Mouse (Mus musculus): ENCODE results near the gene Rragc.
A peak's percentile ranks its signal among the peaks of the same experiment; 100 is the strongest.

Rragc gene

DNA sequence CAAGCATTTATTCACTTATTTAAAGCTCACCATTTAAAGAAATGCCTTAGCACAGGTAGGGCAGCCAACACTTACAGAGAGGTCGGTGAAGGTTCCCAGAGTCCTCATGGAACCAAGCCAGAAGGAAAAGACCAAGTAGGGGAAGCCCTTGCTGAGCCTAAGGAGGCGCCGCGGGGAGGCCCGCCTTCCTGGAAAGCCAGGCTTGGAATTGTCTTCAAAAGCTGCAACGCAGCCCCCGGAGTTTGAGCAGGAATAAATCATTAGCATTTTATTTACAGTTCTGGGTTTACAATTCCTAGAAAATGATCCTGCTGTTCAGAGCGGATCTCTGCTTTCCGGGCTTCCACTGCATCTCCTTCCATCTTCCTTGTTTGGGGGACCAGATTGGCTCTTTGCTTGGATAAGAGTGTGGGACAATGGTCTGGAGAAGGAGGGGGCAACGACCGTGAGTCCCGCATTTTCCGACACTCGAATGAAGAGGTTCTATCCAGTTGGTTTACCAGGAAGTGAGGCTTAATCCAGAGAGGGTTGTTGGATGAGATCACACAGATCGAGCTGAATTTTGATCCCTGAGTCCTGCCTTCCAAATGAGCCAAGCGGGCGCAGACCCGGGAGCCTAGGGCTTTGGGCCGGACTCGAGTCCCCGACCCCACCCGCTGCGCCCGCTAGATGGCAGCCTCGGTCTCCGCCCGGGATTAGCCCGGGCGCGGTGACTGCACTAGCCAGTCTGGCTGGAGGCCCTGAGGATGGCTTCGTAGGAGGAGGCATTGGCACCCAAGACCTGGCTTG lies 39.7 kb downstream of the Rragc start:
- peak; percentile 71 for DNase-seq

DNA sequence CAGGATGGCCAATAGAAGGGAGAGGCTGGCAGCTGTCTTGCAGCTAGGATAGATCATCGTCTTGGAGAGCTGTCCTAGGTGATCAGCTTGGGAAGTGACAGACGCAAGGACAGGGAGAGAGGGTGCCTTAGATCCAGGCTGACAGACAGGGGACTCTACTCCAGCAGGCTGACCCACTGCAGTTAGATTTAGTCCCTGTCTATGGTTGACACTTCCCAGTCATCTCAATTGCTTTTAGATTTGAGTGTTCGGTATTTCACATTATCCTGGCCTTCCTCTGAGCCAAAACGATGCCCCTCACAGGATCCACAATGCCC lies 40.2 kb downstream of the Rragc start:
- no peak for DNase-seq

DNA sequence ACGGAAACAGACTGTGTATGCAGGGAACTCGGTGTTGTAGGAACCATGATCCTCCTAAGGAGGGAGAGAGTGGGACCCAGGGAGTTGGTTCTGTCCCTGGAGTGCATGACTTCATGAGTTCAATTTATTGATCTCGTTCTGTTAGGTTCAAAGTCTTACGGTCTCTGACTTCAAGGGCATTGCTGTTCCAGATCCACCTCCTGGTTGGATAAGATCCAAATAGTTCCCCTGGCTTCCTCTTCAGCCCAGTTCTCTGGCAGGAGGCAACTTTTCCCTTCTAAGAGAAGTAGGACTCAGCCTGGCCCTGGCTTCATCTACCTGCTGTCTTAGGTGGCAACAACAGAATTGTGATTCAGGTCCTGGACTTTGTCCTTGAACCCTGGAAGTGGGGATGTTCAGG lies 40.6 kb downstream of the Rragc start:
- no peak for DNase-seq

DNA sequence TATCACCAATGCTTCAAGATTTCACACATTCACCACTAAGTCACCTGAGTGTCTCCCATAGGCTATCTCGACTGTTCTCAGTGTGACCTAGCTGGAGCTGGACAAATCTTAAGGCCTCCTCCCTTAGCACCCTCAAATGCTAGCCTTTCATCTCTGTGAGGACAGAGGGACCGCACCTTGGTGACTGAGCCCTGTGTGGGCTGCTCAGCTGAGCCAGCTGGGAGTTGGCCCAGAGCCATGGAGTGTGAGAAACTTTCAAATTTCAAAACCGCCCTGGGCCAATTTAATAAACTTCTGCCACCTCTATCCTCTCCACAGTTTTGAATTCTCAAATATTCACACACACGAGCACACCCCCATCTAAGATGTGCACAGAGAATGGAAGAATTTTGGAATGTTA lies 43.7 kb downstream of the Rragc start:
- DNase-seq: no peak

DNA sequence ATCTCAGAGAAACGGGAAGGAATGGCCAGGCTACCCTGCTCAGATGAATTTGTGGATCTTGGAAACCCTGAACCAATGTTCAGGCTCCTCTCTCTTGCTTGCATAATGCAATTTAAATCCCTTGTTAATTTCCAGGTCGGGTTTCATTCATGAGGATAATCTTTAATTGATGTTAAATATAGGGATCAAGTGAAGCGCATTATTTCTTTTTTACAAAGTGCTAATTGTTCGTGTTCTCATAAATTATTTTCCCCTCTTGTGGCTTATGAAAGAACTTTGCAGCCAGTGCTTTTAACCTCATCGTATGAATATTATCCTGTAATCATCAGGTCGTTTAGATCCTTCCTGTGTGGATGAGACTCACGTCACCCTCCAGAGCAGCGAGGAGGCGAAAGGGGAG lies 45.5 kb downstream of the Rragc start:
- DNase-seq: no peak

DNA sequence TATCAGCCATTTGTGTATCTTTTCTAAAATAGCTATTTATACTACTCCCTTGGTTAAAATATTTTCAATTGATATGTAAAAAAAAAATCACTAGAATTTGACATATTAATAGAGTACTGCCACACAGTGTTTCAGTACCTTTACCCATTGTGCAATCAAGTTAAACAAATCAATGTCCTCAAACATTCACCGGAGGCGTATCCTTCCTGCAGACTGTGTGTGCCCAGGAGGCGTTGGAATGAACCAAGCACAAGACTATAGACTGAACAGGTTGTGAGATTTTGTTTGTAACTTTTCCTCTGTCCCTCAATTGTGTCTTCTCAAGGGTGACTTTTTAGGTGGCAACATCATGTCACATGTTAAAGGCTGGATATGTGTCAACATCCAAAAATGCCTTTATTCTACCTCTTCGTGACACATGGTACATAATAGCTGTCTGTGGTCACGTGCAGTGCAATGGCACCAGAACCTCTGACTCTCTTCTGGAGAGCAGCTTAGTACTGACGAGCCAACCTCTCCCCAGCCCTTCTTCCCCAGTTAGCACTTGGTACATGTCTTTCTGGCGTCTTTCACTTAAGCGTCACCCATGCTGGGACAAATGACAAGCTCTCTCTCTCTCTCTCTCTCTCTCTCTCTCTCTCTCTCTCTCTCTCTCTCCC lies 51.5 kb downstream of the Rragc start:
- no peak for DNase-seq

DNA sequence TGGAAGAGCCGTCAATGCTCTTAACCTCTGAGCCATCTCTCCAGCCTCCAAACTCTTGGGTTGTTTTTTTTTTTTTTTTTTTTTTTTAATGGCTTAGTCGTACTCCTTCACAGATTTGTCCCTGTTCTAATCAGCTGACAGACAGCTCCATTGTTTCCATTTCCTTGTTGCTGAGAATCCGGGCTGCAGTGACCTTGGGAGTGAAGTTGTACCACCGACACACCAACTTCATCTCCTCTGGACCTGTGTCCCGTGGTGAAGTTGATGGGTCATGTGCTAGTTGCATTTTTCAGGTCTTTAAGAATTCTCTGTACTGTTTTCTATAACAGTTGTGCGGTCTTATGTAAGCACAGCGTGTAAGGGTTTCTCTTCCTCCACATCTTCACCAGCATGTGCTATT lies 52.2 kb downstream of the Rragc start:
- DNase-seq: no peak

DNA sequence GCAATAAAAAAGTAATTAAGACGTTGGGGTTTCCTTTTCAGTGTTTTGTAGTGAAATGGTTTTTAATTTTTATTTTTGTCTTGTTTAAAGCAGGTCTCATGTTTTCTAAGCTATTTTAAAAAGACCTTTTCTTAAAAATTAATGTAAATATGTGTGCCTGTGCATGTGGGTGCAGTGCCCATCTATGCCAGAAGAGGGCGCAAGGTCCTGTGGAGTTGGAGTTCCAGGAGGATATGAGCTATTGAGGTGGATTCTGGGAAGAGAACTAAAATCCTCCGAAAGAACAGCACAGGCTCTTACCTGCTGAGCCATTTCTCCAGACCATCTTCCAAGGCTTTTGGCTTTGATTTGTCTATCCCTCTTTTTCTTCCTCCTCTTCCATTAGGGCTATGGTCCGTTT lies 53.8 kb downstream of the Rragc start:
- no peak for DNase-seq

DNA sequence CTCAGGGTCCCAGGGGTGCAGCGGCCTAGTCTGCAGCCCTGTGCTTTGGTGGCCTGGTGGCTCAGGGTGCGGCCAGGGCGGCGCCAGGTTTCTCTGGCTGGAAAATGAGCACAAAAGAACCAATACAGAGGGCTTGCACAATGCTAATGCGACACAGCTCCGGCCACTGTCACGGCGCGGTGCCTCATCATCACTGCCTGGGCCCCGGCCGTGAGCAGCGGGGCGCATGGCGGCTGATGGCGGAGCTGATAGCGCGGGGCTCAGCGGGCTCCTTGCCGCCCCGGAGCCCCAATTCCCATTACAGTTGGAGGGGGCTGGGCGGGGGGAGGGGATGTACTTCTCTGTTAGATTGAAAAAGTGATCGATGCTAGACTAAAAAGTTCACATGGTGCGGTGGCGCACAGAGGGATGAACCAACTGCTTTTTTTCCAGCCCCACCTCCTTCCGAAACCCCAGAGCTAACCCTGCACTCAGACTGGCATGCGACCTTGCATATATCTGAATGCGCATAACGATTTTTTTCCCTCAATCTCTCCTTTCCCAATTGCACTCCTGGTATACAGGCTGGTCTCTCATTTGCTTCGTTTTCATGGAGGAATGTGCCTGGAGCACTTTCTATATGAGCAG lies 55.3 kb downstream of the Rragc start:
- no peak for DNase-seq

DNA sequence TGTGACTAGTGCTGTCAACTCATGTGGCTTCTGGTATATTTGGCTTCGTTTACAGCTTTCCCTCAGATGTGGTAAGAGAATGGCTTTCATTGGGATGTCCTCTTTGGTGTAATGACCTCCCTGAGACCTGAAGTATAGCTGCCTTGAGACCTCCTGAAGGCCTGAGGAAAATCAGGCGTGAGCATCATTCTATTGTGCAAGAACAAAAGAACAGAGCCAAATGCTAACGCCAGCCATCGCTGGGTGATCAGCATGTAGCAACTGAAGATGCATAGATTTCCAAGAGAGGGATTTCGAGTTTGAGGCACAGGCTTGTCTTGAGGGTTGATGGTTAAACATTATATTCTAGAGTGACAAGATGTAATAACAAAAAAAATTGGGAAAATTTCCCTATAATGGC lies 64.9 kb downstream of the Rragc start:
- no peak for DNase-seq

All from cerebellum, adult 11-12 months (tissue).